Mouse (Mus musculus): ENCODE measurements at regions not wholly inside any gene's neighbourhood (a gene's known extent, or its start where the extent isn't known, plus 50 kb on each side); places are given as distances from the start of the nearest gene placed in this dataset.

DNA sequence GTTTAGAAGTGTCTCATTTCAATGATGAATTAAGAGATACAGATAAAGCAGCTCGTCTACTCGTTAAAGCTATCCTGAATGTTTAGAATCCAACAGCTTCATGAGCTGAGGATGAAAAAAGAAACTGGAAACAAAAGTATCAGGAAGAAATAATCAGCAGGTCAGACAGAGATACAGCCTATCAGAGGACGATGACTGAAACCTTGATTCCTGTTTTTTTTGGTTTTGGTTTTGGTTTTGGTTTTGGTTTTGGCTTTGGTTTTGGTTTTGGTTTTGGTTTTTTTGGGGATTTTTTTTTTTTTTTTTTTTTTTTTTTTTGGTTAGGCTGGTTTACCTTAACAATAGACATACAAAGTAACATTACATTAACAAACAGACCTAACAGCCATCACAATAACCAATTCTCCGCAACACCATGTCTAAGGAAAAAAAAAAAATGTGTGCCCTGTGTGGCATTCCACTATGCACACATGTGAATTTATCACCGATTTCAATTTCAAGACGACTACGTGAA lies 66.9 kb upstream of the Pdha2 start:
- no peak for DNase-seq (ENCODE audit: extremely low spot score in 1 of 2, low spot score in 1 of 2)

GRCm38 (mm10) chr3:141293802-141294201 lies 81.6 kb upstream of the Pdha2 start:
- DNase-seq (ENCODE audit: extremely low spot score in 1 of 2, low spot score in 1 of 2): no peak

- no peak for DNase-seq (ENCODE audit: extremely low spot score in 1 of 2, low spot score in 1 of 2)
Measured at GRCm38 (mm10) chr3:141296897-141297296, 84.7 kb upstream of the Pdha2 start.

DNA sequence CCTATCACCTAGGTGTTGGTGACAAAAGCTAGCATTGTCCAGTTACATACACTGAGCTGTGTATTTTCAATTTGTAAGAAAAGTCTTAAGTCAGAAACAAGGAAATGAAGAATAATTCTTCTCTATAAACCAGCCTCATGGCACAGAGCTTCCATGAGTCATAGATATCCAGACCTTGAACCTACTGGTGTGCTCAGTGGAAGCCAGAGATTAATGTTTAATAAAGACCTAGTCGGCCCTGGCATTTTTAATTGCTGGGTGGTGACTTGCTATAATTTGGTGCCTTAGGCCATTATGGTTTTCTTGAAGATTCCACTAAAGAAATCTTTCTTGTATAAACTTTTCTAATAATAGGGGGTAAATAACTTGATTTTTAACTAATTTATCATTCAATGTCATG lies 87.6 kb upstream of the Pdha2 start:
- no peak for DNase-seq (ENCODE audit: extremely low spot score in 1 of 2, low spot score in 1 of 2)

DNA sequence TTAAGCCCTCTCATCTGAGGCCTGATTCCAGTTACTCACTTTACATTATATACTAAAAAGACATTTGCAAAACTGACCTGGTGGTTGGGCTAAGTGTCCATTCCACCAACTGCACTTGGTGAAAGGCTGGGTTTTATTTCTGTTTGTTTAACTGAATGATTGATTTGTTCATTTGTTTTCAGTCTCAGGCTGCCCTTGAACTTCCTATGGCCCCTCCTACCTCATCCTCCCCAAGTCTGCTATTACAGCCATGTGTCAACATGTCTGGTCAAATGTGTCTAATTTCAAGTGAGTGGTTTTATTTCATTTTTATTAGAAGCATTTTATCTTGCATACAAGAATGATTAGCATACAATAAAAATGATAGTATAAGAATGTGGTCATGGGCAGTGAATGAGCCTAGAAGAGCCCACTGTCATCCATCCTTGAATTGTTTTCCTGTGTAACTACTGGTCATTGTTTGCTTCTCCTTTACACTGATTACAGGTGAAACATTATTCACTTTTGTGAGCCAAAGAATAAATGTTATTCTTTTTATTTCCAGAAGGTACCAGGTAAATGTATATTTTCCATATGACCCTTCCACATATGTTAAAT lies 121.5 kb upstream of the Pdha2 start:
- no peak for DNase-seq (ENCODE audit: extremely low spot score in 1 of 2, low spot score in 1 of 2)

DNA sequence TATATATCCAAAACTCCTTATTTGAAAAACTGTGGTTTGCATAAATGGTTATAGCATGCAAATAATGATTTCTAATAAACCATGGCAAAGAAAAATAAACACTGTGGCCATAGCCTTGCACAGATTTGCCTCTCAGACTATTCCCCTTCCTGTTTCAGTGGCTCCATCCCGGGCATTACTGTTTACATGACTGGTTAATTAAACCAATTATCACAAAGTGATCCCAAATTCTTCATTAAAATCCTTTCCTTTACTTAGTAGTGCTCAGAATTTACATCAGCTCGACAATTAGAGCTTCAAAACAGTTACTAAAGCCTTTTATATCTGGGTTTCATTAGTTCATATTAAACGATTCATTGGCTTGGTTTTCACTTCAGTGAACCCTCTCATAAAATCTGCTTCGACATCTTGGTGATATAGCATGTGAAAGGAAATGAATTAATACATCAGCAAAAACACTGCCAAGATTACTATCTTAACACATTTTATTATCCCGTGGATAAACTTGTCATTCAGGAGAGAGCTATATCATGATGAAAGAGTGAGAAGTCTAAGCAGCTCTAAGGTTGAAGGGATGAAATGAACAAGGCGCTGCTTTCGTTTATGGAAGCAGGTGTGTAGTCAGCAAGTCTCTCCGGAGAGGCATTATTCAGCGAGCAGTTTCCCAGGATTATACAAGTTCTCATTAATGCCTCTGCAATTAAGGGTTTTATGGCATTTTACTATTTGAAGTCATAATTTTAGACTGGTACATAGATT lies 126.2 kb upstream of the Pdha2 start:
- no peak for DNase-seq (ENCODE audit: extremely low spot score in 1 of 2, low spot score in 1 of 2)

DNA sequence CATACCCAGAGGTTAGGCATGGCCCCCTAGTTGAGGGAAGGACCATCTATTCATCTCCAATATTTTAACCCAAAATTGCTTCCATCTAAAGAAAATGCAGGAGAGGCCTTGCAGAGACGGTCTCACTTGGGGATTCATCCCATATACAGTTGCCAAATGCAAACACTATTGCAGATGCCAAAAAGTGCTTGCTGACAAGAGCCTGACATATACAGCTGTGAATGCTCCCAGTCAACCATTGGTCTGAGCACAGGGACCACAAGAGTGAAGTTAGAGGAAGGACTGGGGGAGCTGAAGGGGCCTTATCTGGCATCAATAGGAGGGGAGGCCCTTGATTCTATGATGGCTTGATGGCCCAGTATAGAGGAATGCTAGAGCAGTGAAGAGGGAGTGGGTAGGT lies 111.1 kb upstream of the Unc5c start:
- no peak for DNase-seq (ENCODE audit: extremely low spot score in 1 of 2, low spot score in 1 of 2)

GRCm38 (mm10) chr3:141393005-141393404 lies 72.0 kb upstream of the Unc5c start:
- no peak for DNase-seq (ENCODE audit: extremely low spot score in 1 of 2, low spot score in 1 of 2)

- DNase-seq (ENCODE audit: extremely low spot score in 1 of 2, low spot score in 1 of 2): peak in 1 of 2 experiments; percentile 27
Measured at GRCm38 (mm10) chr3:141398214-141398613, 66.8 kb upstream of the Unc5c start.

Measured in layer of hippocampus, postnatal 25 days (tissue).